Mouse (Mus musculus): Measurements from ENCODE around the gene Gm20388. TPM values are rescaled to one million over a fixed set of nuclear protein-coding genes. Genes with fewer than 3 reads are reported as not detected.
A peak's percentile ranks its signal among the peaks of the same experiment; 100 is the strongest.

The Gm20388 gene
- polyA plus RNA-seq, 1 experiment from 2014 or later: not detected

DNA sequence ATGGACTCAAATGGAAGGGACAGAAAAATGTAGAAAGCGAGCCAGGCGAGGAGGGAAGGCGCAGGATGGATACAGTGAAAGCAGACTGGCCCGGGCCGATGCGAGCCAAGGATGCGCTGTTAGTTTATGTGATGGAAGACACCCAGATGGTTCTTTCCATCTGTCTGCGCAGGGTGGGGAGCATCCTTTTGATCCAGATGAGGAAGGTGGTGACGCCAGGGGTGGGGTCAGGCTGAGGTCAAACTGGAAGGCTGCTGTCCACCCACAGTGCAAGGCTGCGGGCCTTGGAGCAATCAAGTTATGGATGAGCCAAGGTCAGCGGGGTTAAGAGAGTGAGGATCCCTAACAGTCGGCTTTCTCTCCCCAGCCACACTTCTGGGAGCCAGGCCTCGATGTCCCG is 2025.8 kb downstream of the Gm20388 start:
- H3K27me3 ChIP-seq (replicated peaks): peaks cover 24% of the 10 kb centered on the region; the same call in 1 of the 2 replicates
- no peak for ATAC-seq
- no peak overlapping the region for H3K4me3 ChIP-seq
- H3K9me3 ChIP-seq (replicated peaks): no peaks in the 10 kb centered on the region
- no peak overlapping the region for H3K4me2 ChIP-seq
- no peaks in the 10 kb centered on the region for H3K36me3 ChIP-seq
- no peak overlapping the region for H3K27ac ChIP-seq
- 67% methylated on average over 14 of the region's 14 CpGs for WGBS (ENCODE audit: insufficient replicate concordance)
- no peak overlapping the region for H3K9ac ChIP-seq
- H3K4me1 ChIP-seq: 0 out of 2 replicates have a peak, but pooled peaks cover 3% of the 10 kb centered on the region

DNA sequence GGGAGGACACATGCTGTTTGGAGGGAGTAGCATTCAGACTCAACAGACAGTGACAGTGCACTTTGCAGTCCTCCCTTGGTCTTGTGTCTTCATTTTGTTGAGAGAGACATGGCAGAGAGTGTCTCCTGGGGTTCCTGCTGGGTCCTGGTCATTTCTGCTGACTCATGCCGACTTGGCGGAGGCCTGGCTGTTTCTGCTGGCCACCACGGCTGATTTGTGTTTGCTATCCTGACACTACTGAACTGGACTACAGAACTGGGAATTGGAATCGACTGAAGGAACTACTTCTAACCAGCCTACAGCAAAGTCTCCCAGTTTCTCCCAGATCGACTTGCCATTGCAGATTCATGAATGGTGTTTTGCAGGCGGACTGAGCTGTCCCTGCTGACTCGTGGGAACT is 2028.1 kb downstream of the Gm20388 start:
- no peak overlapping the region for H3K9ac ChIP-seq
- H3K4me1 ChIP-seq: 0 out of 2 replicates have a peak, but pooled peaks cover 3% of the 10 kb centered on the region
- H3K27ac ChIP-seq: no peak overlapping the region
- H3K9me3 ChIP-seq (replicated peaks): no peaks in the 10 kb centered on the region
- H3K27me3 ChIP-seq (replicated peaks): peaks cover 34% of the 10 kb centered on the region
- H3K4me3 ChIP-seq: no peak overlapping the region
- ATAC-seq: no peak
- no peaks in the 10 kb centered on the region for H3K36me3 ChIP-seq
- no peak overlapping the region for H3K4me2 ChIP-seq
- 65% methylated on average over 7 of the region's 7 CpGs for WGBS (ENCODE audit: insufficient replicate concordance)

DNA sequence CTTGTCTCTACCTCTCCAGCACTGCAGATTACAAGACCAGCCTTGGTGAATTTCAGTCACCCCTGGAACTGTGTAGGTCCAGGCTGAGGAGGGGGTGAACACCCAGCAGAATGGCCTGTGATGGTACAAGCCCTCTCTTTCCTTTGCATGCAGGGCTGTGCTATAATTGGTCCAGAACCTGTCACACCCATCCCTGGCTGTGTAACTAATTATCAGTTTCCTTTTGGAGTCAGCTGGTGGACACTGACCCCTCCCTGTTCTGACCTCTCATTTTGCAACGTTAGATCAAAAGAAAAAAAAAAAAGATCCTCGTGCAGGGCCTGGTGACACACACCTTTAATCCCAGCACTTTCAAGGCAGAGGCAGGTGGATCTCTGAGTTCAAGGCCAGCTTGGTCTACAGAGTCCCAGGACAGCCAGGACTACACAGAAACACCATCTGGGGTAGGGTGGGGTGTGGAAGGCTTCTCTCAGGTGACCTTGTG is 2032.5 kb downstream of the Gm20388 start:
- Histone ChIP-seq H3K36me3 (no peaks in the 10 kb centered on the region), H3K4me3 (no peak overlapping the region), H3K4me2 (no peak overlapping the region), H3K27me3 (replicated peaks) (peaks cover 34% of the 10 kb centered on the region), H3K4me1 (peaks cover 21% of the 10 kb centered on the region), H3K9ac (no peak overlapping the region), H3K9me3 (replicated peaks) (no peaks in the 10 kb centered on the region), H3K27ac (no peak overlapping the region)
- no peak for ATAC-seq
- WGBS (ENCODE audit: insufficient replicate concordance): 22% methylated on average over 2 of the region's 2 CpGs

DNA sequence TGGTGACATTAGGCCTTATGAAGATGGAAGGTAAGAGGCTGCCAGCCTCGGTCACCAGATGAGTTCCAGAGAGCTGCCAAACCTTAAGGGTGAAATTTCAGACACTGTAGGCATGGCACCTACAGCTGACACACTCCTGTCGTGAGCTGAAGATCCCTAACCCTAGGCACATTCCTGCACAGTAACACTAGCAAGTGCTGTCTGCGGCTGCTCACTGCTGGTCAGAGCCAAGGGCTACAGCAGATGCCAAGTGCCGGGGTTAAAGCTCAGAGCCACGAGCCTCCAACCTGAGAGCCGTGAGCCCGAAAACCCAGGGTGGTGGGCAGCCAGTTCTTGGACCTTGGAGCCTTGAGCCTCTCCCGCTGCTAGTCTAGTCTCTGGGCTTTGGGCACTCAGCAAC is 2033.1 kb downstream of the Gm20388 start:
- no peak overlapping the region for H3K9ac ChIP-seq
- peaks cover 34% of the 10 kb centered on the region for H3K27me3 ChIP-seq (replicated peaks)
- no peaks in the 10 kb centered on the region for H3K36me3 ChIP-seq
- H3K4me2 ChIP-seq: no peak overlapping the region
- no peak overlapping the region for H3K27ac ChIP-seq
- 73% methylated on average over 8 of the region's 8 CpGs for WGBS (ENCODE audit: insufficient replicate concordance)
- H3K4me1 ChIP-seq: peaks cover 27% of the 10 kb centered on the region
- no peaks in the 10 kb centered on the region for H3K9me3 ChIP-seq (replicated peaks)
- H3K4me3 ChIP-seq: no peak overlapping the region
- no peak for ATAC-seq

DNA sequence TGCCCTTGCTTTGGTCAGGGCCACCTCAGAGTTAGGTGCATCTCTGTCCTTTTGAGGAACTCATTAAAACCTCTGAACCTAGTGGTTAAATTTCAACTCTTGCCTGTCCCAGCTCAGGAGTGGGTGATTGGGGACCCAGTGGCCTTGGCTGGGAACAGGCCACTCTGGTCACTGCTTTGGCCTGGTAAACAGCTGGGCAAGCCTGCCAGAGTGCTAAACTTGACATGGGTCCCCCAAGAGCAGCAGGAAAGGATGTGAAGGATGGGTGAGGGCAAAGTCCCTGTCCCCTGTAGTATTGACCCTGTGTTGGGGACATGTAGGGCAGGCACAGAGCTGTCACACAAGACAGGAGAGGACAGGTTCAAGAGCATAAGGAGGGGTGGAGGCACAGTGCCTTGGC is 2034.2 kb downstream of the Gm20388 start, which contains the start of gene Car5a:
Gene Car5a, minus strand, starts transcription at position 74 of the 400 bp plus-strand sequence.
- H3K9ac ChIP-seq: no peak within 1 kb of the TSS
- H3K4me2 ChIP-seq: no peak within 1 kb of the TSS
- H3K4me1 ChIP-seq: peaks cover 38% of the 10 kb centered on the region
- no peaks in the 10 kb centered on the region for H3K9me3 ChIP-seq (replicated peaks)
- H3K27me3 ChIP-seq (replicated peaks): peaks cover 29% of the 10 kb centered on the region
- H3K4me3 ChIP-seq: no peak within 1 kb of the TSS
- no peak for ATAC-seq
- H3K27ac ChIP-seq: peak within 1 kb of the TSS; percentile 51; the same call in 1 of the 2 replicates
- H3K36me3 ChIP-seq: no peaks in the 10 kb centered on the region

DNA sequence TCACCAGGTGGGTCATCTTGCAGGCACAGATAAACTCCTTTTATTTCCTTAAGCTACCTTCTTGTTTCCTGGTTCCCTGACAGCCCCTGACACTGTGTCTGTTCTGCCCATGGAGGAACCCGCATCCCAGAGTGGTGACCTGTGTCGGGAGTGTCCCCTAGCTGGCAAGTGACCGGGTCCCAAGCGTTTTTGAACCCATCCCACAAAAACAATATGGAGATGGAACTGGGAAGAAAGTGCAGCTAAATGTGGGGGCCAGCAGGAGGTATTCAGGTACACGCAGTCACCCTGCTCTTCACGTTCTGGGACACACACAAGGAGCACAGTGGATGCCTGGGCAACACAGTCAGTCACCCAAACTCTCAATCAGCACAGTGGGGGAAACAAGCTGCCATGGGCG is 2035.7 kb downstream of the Gm20388 start:
- H3K27me3 ChIP-seq (replicated peaks): peaks cover 17% of the 10 kb centered on the region
- 76% methylated on average over 7 of the region's 7 CpGs for WGBS (ENCODE audit: insufficient replicate concordance)
- H3K4me1 ChIP-seq: peaks cover 40% of the 10 kb centered on the region
- no peak overlapping the region for H3K9ac ChIP-seq
- no peak overlapping the region for H3K4me3 ChIP-seq
- H3K36me3 ChIP-seq: no peaks in the 10 kb centered on the region
- no peak for ATAC-seq
- H3K4me2 ChIP-seq: peak overlapping the region; percentile 87; the same call in 1 of the 2 replicates
- H3K27ac ChIP-seq: no peak overlapping the region
- no peaks in the 10 kb centered on the region for H3K9me3 ChIP-seq (replicated peaks)

DNA sequence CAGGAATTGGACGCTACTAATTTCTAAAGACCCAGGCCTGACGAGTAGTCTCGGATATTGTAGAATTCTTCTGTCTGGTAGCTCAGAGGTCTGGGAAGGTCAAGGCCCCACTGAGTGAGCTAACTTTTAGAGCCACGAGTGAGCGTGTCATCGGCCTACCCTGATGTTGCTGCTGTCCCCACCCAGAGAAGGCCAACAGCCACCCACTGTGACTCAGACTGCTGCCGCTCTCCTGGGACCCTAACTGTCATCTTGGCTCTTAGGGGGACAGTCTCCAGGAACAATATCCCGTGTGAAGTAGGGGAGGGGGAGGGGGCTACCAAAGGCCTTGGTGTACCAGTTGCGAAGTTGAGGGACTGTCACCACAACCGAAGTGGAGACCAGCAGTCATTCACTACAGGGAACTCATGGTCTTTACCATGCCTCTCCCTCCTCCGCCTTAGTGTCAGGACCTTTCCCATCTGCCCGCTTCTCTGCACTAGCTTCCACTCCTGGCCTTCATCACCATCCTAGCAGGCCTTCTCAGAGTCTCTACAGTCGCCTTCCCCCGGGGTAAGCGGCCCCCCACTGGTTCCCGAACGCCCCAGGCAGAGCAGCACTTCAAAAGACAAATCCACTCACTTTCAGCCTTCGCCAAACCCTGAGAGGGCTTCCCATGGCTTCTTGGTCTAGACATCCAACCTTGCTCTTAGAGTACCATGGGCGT is 2036.6 kb downstream of the Gm20388 start:
- no peak for ATAC-seq
- Histone ChIP-seq H3K4me1 (peaks cover 49% of the 10 kb centered on the region), H3K9ac (peak overlapping the region; percentile 78), H3K4me2 (peak overlapping the region; percentile 87), H3K27ac (peak overlapping the region; percentile 92), H3K36me3 (no peaks in the 10 kb centered on the region), H3K9me3 (replicated peaks) (no peaks in the 10 kb centered on the region), H3K4me3 (peak overlapping the region; percentile 58), H3K27me3 (replicated peaks) (peaks cover 9% of the 10 kb centered on the region)
- WGBS (ENCODE audit: insufficient replicate concordance): 34% methylated on average over 19 of the region's 19 CpGs

DNA sequence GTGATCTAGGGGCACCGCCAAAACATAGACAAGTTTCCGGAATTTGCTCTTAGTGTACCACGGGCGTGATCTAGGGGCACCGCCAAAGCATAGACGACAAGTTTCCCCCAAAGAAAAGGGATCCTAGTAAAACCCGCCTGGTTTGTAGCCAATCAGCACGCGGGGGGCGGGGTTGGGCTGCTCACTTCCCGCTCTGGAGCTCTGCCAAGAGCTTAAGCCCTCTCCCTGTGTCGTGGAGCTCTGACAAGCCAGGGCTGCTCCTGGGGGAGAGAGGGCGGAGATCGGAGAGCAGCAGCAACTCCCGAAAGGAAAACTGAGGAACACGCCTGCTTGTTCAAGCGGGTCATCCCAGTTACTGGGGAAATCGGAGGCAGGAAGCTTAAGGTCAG is 2037.1 kb downstream of the Gm20388 start:
- peak overlapping the region; percentile 78 for H3K9ac ChIP-seq
- 1% methylated on average over 18 of the region's 18 CpGs for WGBS (ENCODE audit: insufficient replicate concordance)
- H3K9me3 ChIP-seq (replicated peaks): no peaks in the 10 kb centered on the region
- peak; percentile 61 for ATAC-seq
- peaks cover 2% of the 10 kb centered on the region for H3K36me3 ChIP-seq
- H3K27ac ChIP-seq: peak overlapping the region; percentile 92
- peak overlapping the region; percentile 87 for H3K4me2 ChIP-seq
- peak overlapping the region; percentile 58 for H3K4me3 ChIP-seq
- peaks cover 7% of the 10 kb centered on the region; the same call in 1 of the 2 replicates for H3K27me3 ChIP-seq (replicated peaks)
- H3K4me1 ChIP-seq: peaks cover 54% of the 10 kb centered on the region

DNA sequence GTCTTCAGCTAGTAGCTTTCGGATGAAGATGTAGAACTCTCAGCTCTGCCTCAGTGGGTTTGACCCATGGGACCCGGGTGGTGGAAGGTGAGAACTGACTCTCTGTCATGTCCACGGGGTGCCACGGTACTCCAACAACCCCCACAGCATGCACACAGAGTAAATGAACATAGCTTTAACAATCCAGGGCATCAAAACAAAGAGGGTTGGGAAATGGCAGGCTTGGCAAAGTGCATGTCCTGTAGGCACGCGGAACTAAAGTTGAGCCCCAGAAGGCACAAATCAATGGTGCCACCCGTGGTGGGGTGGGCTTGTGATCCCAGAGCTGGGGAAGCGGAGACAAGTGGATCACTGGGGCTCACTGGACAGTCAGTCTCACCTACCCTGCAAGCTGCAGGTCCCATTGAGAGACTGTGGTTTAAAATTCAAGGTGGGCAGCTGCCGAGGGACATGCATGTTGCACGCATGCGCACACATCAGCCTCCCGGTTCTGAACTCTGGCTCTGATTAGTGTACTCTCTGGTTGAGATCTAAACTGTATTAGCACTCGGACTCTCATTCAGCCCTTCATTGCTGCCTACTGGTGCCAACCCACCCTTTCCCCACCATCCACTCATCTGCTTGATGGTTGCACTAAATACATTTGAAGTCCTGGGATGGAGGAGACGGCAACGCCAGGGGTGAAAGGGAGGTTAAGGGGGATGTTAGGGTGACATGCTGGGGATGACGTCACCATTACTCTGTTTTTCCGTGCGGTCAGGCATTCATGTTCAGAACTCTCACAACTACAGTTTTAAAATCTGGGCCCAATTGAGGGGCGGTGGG is 2037.9 kb downstream of the Gm20388 start:
- no peaks in the 10 kb centered on the region for H3K9me3 ChIP-seq (replicated peaks)
- H3K36me3 ChIP-seq: peaks cover 10% of the 10 kb centered on the region
- H3K27ac ChIP-seq: peak overlapping the region; percentile 92
- ATAC-seq: no peak
- 53% methylated on average over 19 of the region's 19 CpGs for WGBS (ENCODE audit: insufficient replicate concordance)
- peak overlapping the region; percentile 58 for H3K4me3 ChIP-seq
- H3K9ac ChIP-seq: peak overlapping the region; percentile 78
- peak overlapping the region; percentile 87 for H3K4me2 ChIP-seq
- H3K4me1 ChIP-seq: peaks cover 62% of the 10 kb centered on the region
- peaks cover 7% of the 10 kb centered on the region; the same call in 1 of the 2 replicates for H3K27me3 ChIP-seq (replicated peaks)

DNA sequence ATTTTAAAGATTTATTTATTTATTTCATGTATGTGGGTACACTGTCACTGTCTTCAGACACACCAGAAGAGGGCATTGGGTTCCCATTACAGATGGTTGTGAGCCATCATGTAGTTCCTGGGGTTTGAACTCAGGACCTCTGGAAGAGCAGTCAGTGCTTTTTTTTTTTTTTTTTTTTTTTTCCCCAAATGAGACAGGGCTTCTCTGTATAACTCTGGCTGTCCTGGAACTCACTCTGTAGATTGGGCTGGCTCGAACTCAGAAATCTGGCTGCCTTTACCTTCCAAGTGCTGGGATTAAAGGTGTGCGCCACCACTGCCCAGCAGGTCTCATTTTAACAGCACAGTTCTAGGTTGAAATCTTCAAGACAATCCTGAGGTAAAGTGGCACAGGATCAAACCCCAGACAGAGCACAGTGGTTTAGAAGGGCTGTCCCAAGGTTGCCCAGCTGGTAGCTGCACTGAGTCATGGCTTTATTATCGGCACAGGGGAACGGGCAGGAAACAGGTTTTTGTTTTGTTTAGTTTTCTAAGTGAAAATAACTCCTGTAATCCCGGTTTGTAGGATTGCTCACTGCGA is 2038.7 kb downstream of the Gm20388 start, which contains the start of gene Banp:
Gene Banp, plus strand, starts transcription at position 529 of the 579 bp plus-strand sequence.
- H3K4me3 ChIP-seq: peak within 1 kb of the TSS; percentile 94
- H3K9ac ChIP-seq: peak within 1 kb of the TSS; percentile 95
- peak within 1 kb of the TSS; percentile 87 for H3K4me2 ChIP-seq
- H3K27ac ChIP-seq: peak within 1 kb of the TSS; percentile 98
- H3K27me3 ChIP-seq (replicated peaks): peaks cover 7% of the 10 kb centered on the region; the same call in 1 of the 2 replicates
- no peak for ATAC-seq
- 51% methylated on average over 6 of the region's 6 CpGs for WGBS (ENCODE audit: insufficient replicate concordance)
- peaks cover 70% of the 10 kb centered on the region for H3K4me1 ChIP-seq
- H3K9me3 ChIP-seq (replicated peaks): no peaks in the 10 kb centered on the region
- peaks cover 18% of the 10 kb centered on the region for H3K36me3 ChIP-seq

DNA sequence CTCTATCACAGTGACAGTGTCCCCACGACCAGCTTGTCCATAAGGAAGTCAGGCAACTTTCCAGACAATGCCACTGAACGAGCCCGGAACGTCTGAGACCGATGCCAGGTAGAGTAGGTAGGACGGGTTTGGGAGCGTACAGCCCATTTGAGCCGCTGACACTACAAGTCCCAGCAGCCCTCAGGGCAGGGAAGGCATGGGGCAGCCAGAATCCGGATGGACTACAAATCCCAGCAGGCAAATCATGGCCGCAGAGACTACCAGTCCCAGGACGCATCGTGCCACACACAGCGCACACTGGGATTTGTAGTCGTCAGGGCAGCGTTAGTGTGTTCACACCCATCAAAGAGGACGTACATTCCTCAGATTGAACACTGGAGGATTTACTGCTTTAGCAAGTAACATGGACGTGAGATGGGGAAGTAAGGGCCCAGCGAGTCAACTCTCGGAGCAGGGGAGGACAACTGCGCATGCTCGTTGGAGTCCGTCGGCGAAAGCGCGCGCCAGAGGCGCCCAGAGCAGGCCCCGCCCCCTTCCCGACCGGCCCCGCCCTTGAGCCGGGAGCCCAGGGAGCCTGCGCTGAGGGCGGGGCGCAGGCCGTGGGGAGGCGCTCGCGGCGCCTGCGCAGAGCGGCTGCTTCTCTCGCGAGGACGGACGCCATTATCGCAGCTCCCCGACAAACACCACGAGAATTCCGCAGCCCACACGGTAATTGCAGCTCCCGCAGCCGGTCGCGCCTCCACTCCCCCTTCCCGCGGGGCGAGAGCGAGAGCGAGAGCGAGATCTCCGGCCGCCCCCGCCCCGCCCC is 2039.5 kb downstream of the Gm20388 start:
- Histone ChIP-seq H3K9me3 (replicated peaks) (no peaks in the 10 kb centered on the region), H3K27ac (peak overlapping the region; percentile 98), H3K9ac (peak overlapping the region; percentile 95), H3K4me1 (peaks cover 78% of the 10 kb centered on the region), H3K36me3 (peaks cover 26% of the 10 kb centered on the region), H3K4me3 (peak overlapping the region; percentile 94), H3K4me2 (peak overlapping the region; percentile 87), H3K27me3 (replicated peaks) (0 out of 2 replicates have a peak, but pooled peaks cover 2% of the 10 kb centered on the region)
- 1% methylated on average over 60 of the region's 66 CpGs for WGBS (ENCODE audit: insufficient replicate concordance)
- ATAC-seq: peak; percentile 92

Measured in liver, embryonic 12.5 days (tissue).